Mouse (Mus musculus) heart, adult 2 months (tissue): ENCODE data around the gene Oxtr. TPM values are rescaled to one million over a fixed set of nuclear protein-coding genes. Genes with fewer than 3 reads are reported as not detected.
A peak's percentile ranks its signal among the peaks of the same experiment; 100 is the strongest.

Source experiments
- DNase-seq, 2 experiments: peaks; one replicate each; pipeline ENCODE4 v3.0.0; 2021
- H3K27ac ChIP-seq: fragments of 200-600 bp; 2 replicates; pipeline ENCODE4 v1.8.1; 2022
- H3K27me3 ChIP-seq: fragments of 200-500 bp; 2 replicates; pipeline ENCODE4 v1.6.1; 2012; ENCODE audit warnings: mild to moderate bottlenecking, low read length, inconsistent platforms, mixed read lengths; ENCODE audit not compliant: control insufficient read depth, insufficient read depth
- H3K36me3 ChIP-seq: fragments of 200-500 bp; 2 replicates; pipeline ENCODE4 v1.6.1; 2012; ENCODE audit warnings: low read length, inconsistent platforms; ENCODE audit not compliant: control insufficient read depth, insufficient read depth
- H3K4me1 ChIP-seq: fragments of 200-500 bp; 2 replicates; pipeline ENCODE4 v1.6.1; 2011; ENCODE audit warnings: low read length; ENCODE audit not compliant: control insufficient read depth, insufficient read depth
- H3K4me3 ChIP-seq: fragments of 200-600 bp; 2 replicates; pipeline ENCODE4 v1.8.1; 2022
- H3K79me2 ChIP-seq: fragments of 200-500 bp; replicated peaks from 2 replicates; pipeline ENCODE4 v1.6.1; 2012; ENCODE audit warnings: mild to moderate bottlenecking, inconsistent platforms, low read length, moderate library complexity, mixed read lengths; ENCODE audit not compliant: control insufficient read depth, insufficient read depth
- H3K9ac ChIP-seq: fragments of 200-500 bp; 2 replicates; pipeline ENCODE4 v1.6.1; 2012; ENCODE audit warnings: low read depth, mild to moderate bottlenecking, control low read depth, inconsistent platforms, low read length, mixed read lengths
- CTCF ChIP-seq: fragments of 200-600 bp; IDR thresholded peaks from 2 replicates; pipeline ENCODE4 v1.8.1; 2022; ENCODE audit warnings: antibody characterized with exemption, mild to moderate bottlenecking, moderate library complexity
- EP300 ChIP-seq: fragments of 200-500 bp; IDR thresholded peaks from 2 replicates; pipeline ENCODE4 v1.6.1; 2011; ENCODE audit warnings: low read depth, low read length, control low read depth; ENCODE audit not compliant: insufficient read depth
- POLR2A ChIP-seq: fragments of 200-500 bp; IDR thresholded peaks from 2 replicates; pipeline ENCODE4 v1.6.1; 2011; ENCODE audit warnings: mild to moderate bottlenecking, low read depth, low read length, control low read depth; ENCODE audit not compliant: insufficient read depth
- WGBS: fragments of 180-500 bp; shearing (Covaris S2); methylation state at CpG from one replicate; pipeline ENCODE4 v1.1.7; 2018; 5-methylcytosine and 5-hydroxymethylcytosine counted together
- intact Hi-C: fragments of 180-260 bp; cut with DNase I; formaldehyde crosslinking; loops from one replicate; pipeline ENCODE4 v1.15.1; 2025
- polyA plus RNA-seq: library from polyadenylated mRNA; depleted of rRNA; stranded (reverse); fragments of >200 nt; gene quantifications from 2 replicates; pipeline ENCODE4 v1.2.3, GENCODE M21; 2012; rRNA removed
- total RNA-seq, 2 experiments: library from RNA; stranded (reverse); gene quantifications; 2 replicates each; pipeline ENCODE4 v1.2.3; 2021

Oxtr gene
- total and polyA plus RNA-seq, 3 experiments: 0.10 to 0.21 (median 0.18) TPM

- H3K4me1 ChIP-seq: peaks cover 10% of the 10 kb centered on the region
- intact Hi-C loops: no loop called here
- 0 out of 2 replicates have a peak, but pooled peaks have one; percentile 41 for TF ChIP-seq EP300
- no peak for TF ChIP-seq CTCF
- H3K27ac ChIP-seq: no peak overlapping the region; the same call in 1 of the 2 replicates
- no peak overlapping the region for H3K4me3 ChIP-seq
- no peak overlapping the region for H3K9ac ChIP-seq
- WGBS: 56% methylated on average over 6 of the region's 6 CpGs
- no peaks in the 10 kb centered on the region for H3K27me3 ChIP-seq
- no peaks in the 10 kb centered on the region for H3K79me2 ChIP-seq
- no peaks in the 10 kb centered on the region; the same call in 1 of the 2 replicates for H3K36me3 ChIP-seq
- DNase-seq: peak; percentile 43 to 45
These were observed 26.4 kb downstream of the Oxtr start for GRCm38 (mm10) chr6:112463331-112463730.

GRCm38 (mm10) chr6:112461459-112461858 lies 28.3 kb downstream of the Oxtr start:
- 80% methylated on average over 5 of the region's 5 CpGs for WGBS
- H3K79me2 ChIP-seq: no peaks in the 10 kb centered on the region
- no peak overlapping the region for H3K9ac ChIP-seq
- no peak for DNase-seq
- TF ChIP-seq EP300 (no peak), CTCF (no peak), POLR2A (no peak)
- no peak overlapping the region for H3K4me3 ChIP-seq
- H3K27me3 ChIP-seq: no peaks in the 10 kb centered on the region
- no peaks in the 10 kb centered on the region; the same call in 1 of the 2 replicates for H3K36me3 ChIP-seq
- H3K27ac ChIP-seq: no peak overlapping the region
- peaks cover 10% of the 10 kb centered on the region for H3K4me1 ChIP-seq
- intact Hi-C loops: no loop called here

GRCm38 (mm10) chr6:112459341-112459749 lies 30.4 kb downstream of the Oxtr start, which contains the start of gene Cav3:
Gene Cav3 (plus strand): TSS chr6:112459505.
- intact Hi-C loops: loop anchor here (2.0 kb wide), 1 partner anchor 55 kb away; no protein-coding TSS in a partner anchor
- 42% methylated on average over 12 of the region's 12 CpGs for WGBS
- H3K9ac ChIP-seq: peak within 1 kb of the TSS; percentile 87
- H3K27me3 ChIP-seq: no peaks in the 10 kb centered on the region
- H3K79me2 ChIP-seq: no peaks in the 10 kb centered on the region
- peak within 1 kb of the TSS; percentile 93 for H3K27ac ChIP-seq
- peak; percentile 63 to 79 for DNase-seq
- H3K4me3 ChIP-seq: peak within 1 kb of the TSS; percentile 52
- TF ChIP-seq EP300: 0 out of 2 replicates have a peak, but pooled peaks have one; percentile 20
- peak; percentile 18; the same call in 1 of the 2 replicates for TF ChIP-seq CTCF
- TF ChIP-seq POLR2A: peak; percentile 60; the same call in 1 of the 2 replicates
- H3K36me3 ChIP-seq: no peaks in the 10 kb centered on the region
- peaks cover 6% of the 10 kb centered on the region for H3K4me1 ChIP-seq

GRCm38 (mm10) chr6:112445675-112446074 lies 44.1 kb downstream of the Oxtr start:
- intact Hi-C loops: no loop called here
- Histone ChIP-seq H3K36me3 (no peaks in the 10 kb centered on the region), H3K27me3 (no peaks in the 10 kb centered on the region), H3K4me3 (no peak overlapping the region), H3K4me1 (no peaks in the 10 kb centered on the region), H3K79me2 (no peaks in the 10 kb centered on the region), H3K9ac (no peak overlapping the region), H3K27ac (no peak overlapping the region)
- DNase-seq: no peak
- TF ChIP-seq CTCF (no peak), POLR2A (no peak), EP300 (no peak)
- WGBS: 71% methylated on average over 3 of the region's 3 CpGs

- no peak for DNase-seq
- H3K27ac ChIP-seq: no peak overlapping the region
- H3K9ac ChIP-seq: no peak overlapping the region
- no peaks in the 10 kb centered on the region for H3K79me2 ChIP-seq
- peaks cover 1% of the 10 kb centered on the region; the same call in 1 of the 2 replicates for H3K4me1 ChIP-seq
- no peak for TF ChIP-seq CTCF
- no peak for TF ChIP-seq POLR2A
- TF ChIP-seq EP300: no peak
- 59% methylated on average over 6 of the region's 6 CpGs for WGBS
- H3K27me3 ChIP-seq: no peaks in the 10 kb centered on the region
- no peaks in the 10 kb centered on the region for H3K36me3 ChIP-seq
- no peak overlapping the region for H3K4me3 ChIP-seq
- intact Hi-C loops: no loop called here
These were observed 63.6 kb downstream of the Oxtr start for GRCm38 (mm10) chr6:112426018-112426732.

GRCm38 (mm10) chr6:112423746-112424501 lies 65.8 kb downstream of the Oxtr start:
- Histone ChIP-seq H3K4me1 (peaks cover 1% of the 10 kb centered on the region; the same call in 1 of the 2 replicates), H3K27ac (no peak overlapping the region), H3K9ac (no peak overlapping the region), H3K79me2 (no peaks in the 10 kb centered on the region), H3K4me3 (no peak overlapping the region), H3K27me3 (no peaks in the 10 kb centered on the region), H3K36me3 (no peaks in the 10 kb centered on the region)
- TF ChIP-seq CTCF: no peak
- no peak for TF ChIP-seq POLR2A
- no peak for TF ChIP-seq EP300
- 66% methylated on average over 8 of the region's 8 CpGs for WGBS
- intact Hi-C loops: no loop called here
- no peak for DNase-seq

Other genes starting within 250 kb of the Oxtr start
- gene Lmcd1, start 216.2 kb downstream of the Oxtr start, total RNA-seq: 10 to 100 TPM; 37.5 to 46.7 TPM
- 21.2 and 29.2 TPM in 2 replicates for gene Lmcd1, start 216.2 kb downstream of the Oxtr start, polyA plus RNA-seq
- 1 to 10 TPM; 1.2 to 1.4 TPM for gene Ssu2, start 101.9 kb downstream of the Oxtr start, total RNA-seq
- gene Ssu2, start 101.9 kb downstream of the Oxtr start, polyA plus RNA-seq: 5.5 and 11.8 TPM in 2 replicates
- 10 to 100 TPM; 70.8 to 82.8 TPM for gene Cav3, start 30.4 kb downstream of the Oxtr start, total RNA-seq
- gene Cav3, start 30.4 kb downstream of the Oxtr start, polyA plus RNA-seq: 144 and 172 TPM in 2 replicates
- gene Rad18, start 206.7 kb upstream of the Oxtr start, total RNA-seq: 1 to 10 TPM; 1.3 to 1.6 TPM
- gene Rad18, start 206.7 kb upstream of the Oxtr start, polyA plus RNA-seq: 0.53 and 0.66 TPM in 2 replicates